Mouse (Mus musculus) intestine, postnatal 0 days (tissue): ENCODE data around the gene Diaph3. TPM values are rescaled to one million over a fixed set of nuclear protein-coding genes. Genes with fewer than 3 reads are reported as not detected.
"Not testable (repeated sequence)": the region's sequence is repeated elsewhere in the genome, so short reads cannot be mapped to it uniquely, and the experiment has no call there.

Experiments used
- ATAC-seq: fragments of 200-750 bp; cut with Nextera tagmentation; 2 replicates; pipeline ENCODE4 v1.8.0; 2017; ENCODE audit warnings: mild to moderate bottlenecking, moderate TSS enrichment, moderate library complexity
- H3K27ac ChIP-seq: fragments of 300-500 bp; sonication (generic); 2 replicates; pipeline ENCODE4 v1.5.1; 2014; ENCODE audit warnings: mild to moderate bottlenecking, low read depth, low read length, moderate library complexity
- H3K27me3 ChIP-seq: fragments of 300-500 bp; sonication (generic); replicated peaks from 2 replicates; pipeline ENCODE4 v1.6.1; 2014; ENCODE audit warnings: low read length, mixed read lengths; ENCODE audit not compliant: control insufficient read depth, insufficient read depth
- H3K36me3 ChIP-seq: fragments of 300-500 bp; sonication (generic); 2 replicates; pipeline ENCODE4 v1.6.1; 2014; ENCODE audit warnings: mild to moderate bottlenecking, moderate library complexity; ENCODE audit not compliant: control insufficient read depth, insufficient read depth
- H3K4me1 ChIP-seq: fragments of 300-500 bp; sonication (generic); replicated peaks from 2 replicates; pipeline ENCODE4 v1.6.1; 2014; ENCODE audit warnings: antibody characterized with exemption, low read length, mixed read lengths; ENCODE audit not compliant: control insufficient read depth, insufficient read depth
- H3K4me2 ChIP-seq: fragments of 300-500 bp; sonication (generic); replicated peaks from 2 replicates; pipeline ENCODE4 v1.6.1; 2014; ENCODE audit warnings: low read depth, mild to moderate bottlenecking, moderate library complexity
- H3K4me3 ChIP-seq: fragments of 300-500 bp; sonication (generic); 2 replicates; pipeline ENCODE4 v1.5.1; 2014; ENCODE audit warnings: low read depth, low read length
- H3K9ac ChIP-seq: fragments of 300-500 bp; sonication (generic); 2 replicates; pipeline ENCODE4 v1.6.1; 2014; ENCODE audit warnings: mild to moderate bottlenecking, low read depth, low read length
- H3K9me3 ChIP-seq: fragments of 300-500 bp; sonication (generic); 2 replicates; pipeline ENCODE4 v1.6.1; 2016; ENCODE audit warnings: mixed run types; ENCODE audit not compliant: control insufficient read depth
- CTCF ChIP-seq: sonication (generic); IDR thresholded peaks from 2 replicates; pipeline ENCODE4 v1.5.1; 2016; ENCODE audit warnings: low read depth, mild to moderate bottlenecking, control low read depth, antibody characterized with exemption, moderate library complexity
- WGBS: fragments of 180-500 bp; shearing (Covaris S2); extraction: QIAGEN DNeasy Blood & Tissue Kit; methylation state at CpG from one replicate; pipeline ENCODE4 v1.1.7; 2014; 5-methylcytosine and 5-hydroxymethylcytosine counted together
- polyA plus RNA-seq: library from polyadenylated mRNA; unstranded; fragments of >200 nt; fragmentation: Nextera tagmentation; extraction: Ambion mirVana; gene quantifications from 2 replicates; pipeline ENCODE4 v1.2.1, GENCODE M21; 2015

Gene Diaph3
- polyA plus RNA-seq, 1 experiment from 2014 or later: 2.6 TPM

DNA sequence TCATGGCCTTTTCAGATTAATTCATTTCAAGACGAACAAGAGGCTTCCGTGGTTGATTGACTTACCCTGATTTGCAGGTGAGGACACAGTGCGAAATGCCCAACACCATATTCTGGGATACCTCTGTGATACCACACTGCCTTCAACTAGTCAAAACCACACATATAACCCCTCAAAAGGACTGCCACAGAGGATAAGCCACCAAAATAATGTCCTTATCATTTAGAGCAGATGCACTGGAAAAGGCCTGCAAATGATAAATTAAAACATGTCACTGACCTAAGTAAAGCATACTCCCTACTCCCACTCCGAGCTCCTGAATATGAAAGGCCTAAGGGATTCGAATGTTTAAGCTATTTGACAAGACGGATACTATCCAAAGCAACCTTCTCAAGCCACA lies 419.3 kb downstream of the Diaph3 start:
- 90% methylated on average over 6 of the region's 6 CpGs for WGBS
- no peak overlapping the region for H3K27ac ChIP-seq
- ATAC-seq: no peak
- H3K4me2 ChIP-seq: no peak overlapping the region
- H3K36me3 ChIP-seq: no peaks in the 10 kb centered on the region
- H3K27me3 ChIP-seq: no peaks in the 10 kb centered on the region
- no peaks in the 10 kb centered on the region for H3K4me1 ChIP-seq
- H3K4me3 ChIP-seq: no peak overlapping the region
- H3K9me3 ChIP-seq: no peaks in the 10 kb centered on the region
- no peak overlapping the region for H3K9ac ChIP-seq
- no peak for TF ChIP-seq CTCF

DNA sequence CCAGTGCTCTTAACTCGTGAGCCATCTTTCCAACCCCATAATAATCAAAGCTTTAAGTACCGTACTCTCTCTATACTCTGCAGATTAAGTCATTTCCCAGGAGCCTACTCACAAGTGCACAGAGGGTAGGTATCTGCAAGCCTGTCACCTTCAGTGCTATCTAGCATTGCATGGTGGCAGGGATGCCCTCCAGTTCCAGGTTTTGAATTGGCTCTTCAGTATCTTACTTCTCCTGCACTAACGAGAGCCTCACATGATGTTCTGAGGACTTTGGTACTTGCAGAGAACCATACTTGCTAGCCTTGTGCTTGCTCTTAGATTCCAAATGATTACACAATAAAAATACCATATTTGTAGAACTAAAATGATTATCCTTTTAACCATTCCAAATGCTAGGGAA lies 420.0 kb downstream of the Diaph3 start:
- no peak overlapping the region for H3K27ac ChIP-seq
- no peak overlapping the region for H3K4me3 ChIP-seq
- H3K9me3 ChIP-seq: no peaks in the 10 kb centered on the region
- H3K9ac ChIP-seq: no peak overlapping the region
- ATAC-seq: no peak
- no peaks in the 10 kb centered on the region for H3K27me3 ChIP-seq
- no peak overlapping the region for H3K4me2 ChIP-seq
- no peaks in the 10 kb centered on the region for H3K4me1 ChIP-seq
- no peak for TF ChIP-seq CTCF
- WGBS: 84% methylated on average over 3 of the region's 3 CpGs
- no peaks in the 10 kb centered on the region for H3K36me3 ChIP-seq

DNA sequence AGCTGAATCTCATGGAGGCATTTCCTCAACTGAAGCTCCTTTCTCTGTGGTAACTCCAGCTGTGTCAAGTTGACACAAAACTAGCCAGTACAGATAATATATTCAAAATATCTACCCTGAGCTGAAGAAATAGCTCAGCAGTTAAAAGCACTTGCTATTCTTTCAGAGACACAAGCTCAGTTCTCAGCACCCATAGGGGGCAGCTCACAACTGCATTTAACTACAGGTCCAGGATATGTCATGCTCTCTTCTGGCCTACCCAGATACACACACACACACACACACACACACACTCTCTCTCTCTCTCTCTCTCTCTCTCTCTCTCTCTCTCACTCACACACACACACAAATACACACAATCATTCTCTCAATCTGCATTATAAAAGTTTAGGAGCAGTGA lies 420.6 kb downstream of the Diaph3 start:
- H3K4me3 ChIP-seq, H3K4me1 ChIP-seq, ATAC-seq, H3K36me3 ChIP-seq, H3K27me3 ChIP-seq, H3K4me2 ChIP-seq, H3K27ac ChIP-seq, H3K9me3 ChIP-seq, H3K9ac ChIP-seq: not testable (repeated sequence)

DNA sequence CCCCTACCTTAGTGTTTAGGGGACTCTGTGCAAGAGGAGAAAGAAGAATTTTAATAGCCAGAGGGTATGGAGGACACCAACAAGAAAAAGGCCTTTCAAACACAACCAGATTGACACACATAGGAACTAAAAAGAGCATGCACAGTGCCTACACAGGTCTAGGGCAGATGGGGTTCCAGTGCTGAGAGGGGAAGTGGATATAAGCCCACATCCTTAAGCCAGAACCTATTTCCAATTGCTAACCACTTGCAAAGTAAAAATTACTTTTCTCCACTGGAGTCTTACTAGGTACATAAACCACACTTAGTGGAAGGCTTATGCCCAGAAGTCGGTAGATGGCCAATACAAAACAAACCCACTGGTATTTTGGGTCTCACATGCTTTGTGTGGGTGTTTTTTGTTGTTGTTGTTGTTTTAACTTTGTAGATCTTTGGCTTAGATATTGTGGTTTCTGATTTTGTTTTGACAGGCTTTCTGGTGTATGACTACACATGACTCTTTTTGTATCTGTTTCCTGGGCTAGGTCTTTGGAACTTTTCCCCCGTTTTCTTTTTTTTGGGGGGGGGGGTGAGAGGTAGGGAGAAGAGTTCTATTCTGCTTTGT lies 426.8 kb downstream of the Diaph3 start:
- H3K36me3 ChIP-seq: no peaks in the 10 kb centered on the region
- H3K27ac ChIP-seq: no peak overlapping the region
- H3K4me1 ChIP-seq: no peaks in the 10 kb centered on the region
- H3K9me3 ChIP-seq: no peaks in the 10 kb centered on the region
- no peak overlapping the region for H3K9ac ChIP-seq
- no peak for ATAC-seq
- no peak for TF ChIP-seq CTCF
- no peak overlapping the region for H3K4me2 ChIP-seq
- 88% methylated on average over 2 of the region's 2 CpGs for WGBS
- no peak overlapping the region for H3K4me3 ChIP-seq
- no peaks in the 10 kb centered on the region for H3K27me3 ChIP-seq

- H3K36me3 ChIP-seq: no peaks in the 10 kb centered on the region
- H3K27ac ChIP-seq: no peak overlapping the region
- no peak overlapping the region for H3K4me2 ChIP-seq
- H3K4me1 ChIP-seq: no peaks in the 10 kb centered on the region
- no peak for TF ChIP-seq CTCF
- no peak overlapping the region for H3K9ac ChIP-seq
- 68% methylated on average over 3 of the region's 3 CpGs for WGBS
- no peaks in the 10 kb centered on the region for H3K27me3 ChIP-seq
- no peaks in the 10 kb centered on the region for H3K9me3 ChIP-seq
- H3K4me3 ChIP-seq: no peak overlapping the region
- ATAC-seq: no peak
These were observed 437.0 kb downstream of the Diaph3 start for GRCm38 (mm10) chr14:86704080-86704479.

DNA sequence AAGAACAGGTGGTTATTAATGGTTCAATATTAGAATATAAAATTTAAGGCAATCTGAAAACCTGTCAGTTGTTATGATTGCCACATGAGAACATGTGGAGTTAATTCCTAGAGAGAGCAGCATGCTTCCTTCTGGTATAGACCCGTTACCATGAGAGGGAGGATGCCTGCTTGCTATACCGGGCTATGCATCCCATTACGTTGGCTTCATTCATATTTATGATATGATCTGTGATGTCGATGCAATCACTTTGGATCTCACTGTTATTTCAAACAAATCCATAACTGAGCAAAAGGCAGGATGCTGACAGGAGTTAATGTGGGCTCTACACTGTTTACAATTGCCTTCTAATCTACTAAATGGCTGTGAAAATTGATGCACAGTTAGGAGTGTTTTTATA lies 439.9 kb downstream of the Diaph3 start:
- H3K27ac ChIP-seq: no peak overlapping the region
- H3K36me3 ChIP-seq: no peaks in the 10 kb centered on the region
- H3K27me3 ChIP-seq: no peaks in the 10 kb centered on the region
- H3K4me1 ChIP-seq: no peaks in the 10 kb centered on the region
- WGBS: 87% methylated on average over 4 of the region's 4 CpGs
- H3K9ac ChIP-seq: no peak overlapping the region
- TF ChIP-seq CTCF: no peak
- no peak overlapping the region for H3K4me2 ChIP-seq
- H3K4me3 ChIP-seq: no peak overlapping the region
- H3K9me3 ChIP-seq: no peaks in the 10 kb centered on the region
- ATAC-seq: no peak

GRCm38 (mm10) chr14:86697887-86698286 lies 443.1 kb downstream of the Diaph3 start:
- H3K4me1 ChIP-seq: no peaks in the 10 kb centered on the region
- TF ChIP-seq CTCF: no peak
- H3K9me3 ChIP-seq: no peaks in the 10 kb centered on the region
- H3K4me3 ChIP-seq: no peak overlapping the region
- no peak overlapping the region for H3K27ac ChIP-seq
- no peak overlapping the region for H3K9ac ChIP-seq
- 90% methylated on average over 1 of the region's 1 CpGs for WGBS
- no peak overlapping the region for H3K4me2 ChIP-seq
- no peaks in the 10 kb centered on the region for H3K27me3 ChIP-seq
- H3K36me3 ChIP-seq: no peaks in the 10 kb centered on the region
- no peak for ATAC-seq
